Mouse (Mus musculus) adrenal gland, adult 8-10 months (tissue): ENCODE results near the gene Trpc4. TPM values are rescaled to one million over a fixed set of nuclear protein-coding genes. Genes with fewer than 3 reads are reported as not detected.

Experiments
- DNase-seq: peaks from one replicate; pipeline ENCODE4 v3.0.0; 2022
- total RNA-seq, 4 experiments: library from RNA; stranded (reverse); gene quantifications; 2 replicates each; pipeline ENCODE4 v1.2.4; 2022

The Trpc4 gene
- total RNA-seq, 4 experiments from 2014 or later = 0.37 to 0.84 (median 0.43) TPM

GRCm38 (mm10) chr3:54269180-54269579, 113.3 kb downstream of the Trpc4 start:
- DNase-seq = no peak

- DNase-seq = no peak
Measured at GRCm38 (mm10) chr3:54274651-54275050, 118.8 kb downstream of the Trpc4 start.

DNA sequence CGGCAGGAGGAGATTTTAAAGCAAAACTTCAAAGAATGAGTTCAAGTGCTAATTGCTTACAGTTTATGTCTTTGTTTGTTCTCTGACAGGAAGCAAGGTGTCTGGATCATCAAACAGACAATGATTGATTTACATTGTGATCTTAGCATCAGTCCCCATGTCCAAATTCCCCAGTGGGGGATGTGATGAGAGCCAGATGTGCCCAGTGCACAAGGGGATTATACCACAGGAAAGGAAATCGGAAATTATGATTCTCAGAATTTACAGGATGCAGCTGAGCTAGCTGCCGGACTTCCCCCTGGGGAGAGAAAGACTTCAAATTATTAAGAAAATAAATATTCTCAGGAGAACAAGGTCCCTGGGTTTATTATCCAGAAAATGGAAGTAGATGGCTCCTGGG, 133.9 kb downstream of the Trpc4 start:
- no peak for DNase-seq

DNA sequence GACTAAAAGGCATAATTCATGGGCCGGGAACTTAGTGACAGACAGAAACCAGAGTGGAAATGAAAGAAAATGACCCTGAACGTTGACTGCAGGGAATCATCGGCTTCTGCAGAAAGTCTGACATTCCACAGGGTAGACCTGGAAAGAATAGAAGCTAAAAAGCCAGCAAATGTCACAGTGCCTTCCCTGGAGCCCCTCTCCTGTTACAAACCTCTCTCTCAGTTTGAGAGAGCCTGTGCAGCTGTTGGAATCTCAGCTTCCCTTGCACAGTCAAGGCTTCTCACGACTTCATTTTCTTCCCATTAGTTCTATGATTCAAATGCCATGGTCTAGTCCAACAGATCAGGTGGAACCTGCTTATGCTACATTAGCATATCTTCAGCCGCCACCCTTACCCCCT, 154.8 kb downstream of the Trpc4 start:
- DNase-seq = no peak

- DNase-seq = no peak
Measured at GRCm38 (mm10) chr3:54314055-54314454, 158.2 kb downstream of the Trpc4 start.

DNA sequence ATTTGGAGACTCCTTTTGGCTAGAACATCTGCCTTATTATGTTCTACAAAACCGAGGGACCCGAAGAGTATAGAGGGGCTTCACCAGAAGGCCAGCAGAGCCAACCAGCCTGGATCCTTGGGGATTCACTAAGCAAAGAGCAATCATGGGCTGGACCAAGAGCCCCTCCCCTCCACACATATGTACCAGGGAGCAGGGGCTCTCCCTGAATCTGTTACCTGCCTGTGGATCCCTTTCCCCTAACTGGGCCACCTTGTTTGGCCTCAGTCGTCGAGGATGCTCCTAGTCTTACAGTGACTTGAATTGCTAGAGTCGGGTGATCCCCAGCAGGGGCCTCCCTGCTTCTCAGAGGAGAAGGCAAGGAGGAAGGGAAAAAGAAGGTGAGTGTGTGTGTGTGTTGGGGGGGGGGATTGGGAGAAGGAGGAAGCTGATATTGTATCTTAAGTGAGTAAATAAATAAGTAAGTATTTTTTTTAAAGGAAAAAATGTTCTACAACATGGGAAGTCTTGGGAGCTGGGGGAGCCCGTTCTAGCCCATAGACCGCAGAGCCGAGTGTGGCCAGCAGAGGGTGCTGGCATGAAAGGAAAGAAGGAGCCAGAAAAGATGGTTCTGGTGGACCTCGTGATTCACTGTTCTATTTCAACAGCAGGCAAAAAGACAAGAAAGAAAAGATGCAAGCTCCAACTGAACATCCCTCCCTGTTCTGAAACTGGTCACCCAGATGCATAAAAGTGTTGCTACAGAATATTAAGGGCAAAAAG, 197.2 kb downstream of the Trpc4 start:
- DNase-seq = peak; percentile 37

- no peak for DNase-seq
Measured at GRCm38 (mm10) chr3:54357561-54357960, 201.7 kb downstream of the Trpc4 start.

DNA sequence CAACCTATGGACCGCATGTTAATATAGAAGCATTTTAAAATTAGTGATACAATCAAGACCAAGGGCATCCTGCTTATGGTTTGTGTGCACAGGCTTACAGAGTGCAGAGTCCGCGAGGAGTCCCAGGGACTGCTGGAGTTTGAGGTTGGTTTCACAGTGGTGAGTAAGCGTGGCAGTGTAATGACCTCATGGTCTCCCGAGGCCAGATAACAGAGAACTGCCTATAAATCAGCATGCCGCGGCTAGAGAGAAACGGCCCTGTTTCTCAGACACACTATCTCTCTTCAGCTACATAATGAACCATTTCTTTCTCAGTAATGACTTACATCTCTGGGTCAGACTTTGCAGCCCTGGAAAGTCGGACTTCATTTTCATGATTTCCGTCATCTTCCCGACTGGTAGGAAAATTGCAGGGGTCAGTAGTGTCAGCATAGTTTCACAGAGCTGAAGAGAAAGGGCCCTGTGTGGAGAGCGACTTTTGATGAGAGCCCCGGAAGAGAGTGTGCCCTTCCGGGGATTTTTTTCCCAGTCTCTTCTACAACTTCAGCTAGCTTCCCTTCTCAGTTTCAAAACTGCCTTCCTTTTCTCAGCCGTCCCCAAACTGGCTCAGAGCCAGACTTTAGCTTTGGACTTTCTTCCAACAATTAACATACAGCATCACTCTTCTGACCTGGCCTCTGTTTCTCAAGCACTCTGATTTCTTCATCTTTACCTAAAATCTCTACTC, 202.8 kb downstream of the Trpc4 start:
- peak; percentile 72 for DNase-seq

GRCm38 (mm10) chr3:54360897-54361296, 205.1 kb downstream of the Trpc4 start, which contains the start of gene Postn:
Gene Postn, plus strand, starts transcription at chr3:54361109.
- DNase-seq = no peak

DNA sequence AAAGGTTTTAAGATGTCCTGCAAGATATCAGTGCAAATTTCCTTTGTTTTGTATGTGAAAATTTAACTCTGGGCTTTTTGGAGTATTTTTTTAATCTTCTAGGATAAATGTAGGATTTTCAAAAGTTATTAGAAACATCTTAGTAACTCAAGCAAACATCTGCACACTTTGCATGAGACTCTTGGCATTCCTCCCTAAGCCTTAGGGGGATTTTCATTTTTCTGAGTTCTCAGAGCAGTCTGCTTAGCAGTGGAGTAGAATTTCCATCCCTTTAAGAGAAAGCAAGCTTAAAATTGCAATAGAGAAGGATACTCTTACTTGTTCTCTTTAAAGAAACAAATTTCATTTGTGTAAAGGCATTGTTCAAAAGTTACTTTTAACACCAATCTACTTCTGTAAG, 205.8 kb downstream of the Trpc4 start:
- DNase-seq = no peak

Other genes with a start within 250 kb of the Trpc4 start
- 10 to 100 TPM; 32.5 to 65.1 (median 45.4) TPM for gene Postn, start 205.1 kb downstream of the Trpc4 start, total RNA-seq